In the genomic region with DNA sequence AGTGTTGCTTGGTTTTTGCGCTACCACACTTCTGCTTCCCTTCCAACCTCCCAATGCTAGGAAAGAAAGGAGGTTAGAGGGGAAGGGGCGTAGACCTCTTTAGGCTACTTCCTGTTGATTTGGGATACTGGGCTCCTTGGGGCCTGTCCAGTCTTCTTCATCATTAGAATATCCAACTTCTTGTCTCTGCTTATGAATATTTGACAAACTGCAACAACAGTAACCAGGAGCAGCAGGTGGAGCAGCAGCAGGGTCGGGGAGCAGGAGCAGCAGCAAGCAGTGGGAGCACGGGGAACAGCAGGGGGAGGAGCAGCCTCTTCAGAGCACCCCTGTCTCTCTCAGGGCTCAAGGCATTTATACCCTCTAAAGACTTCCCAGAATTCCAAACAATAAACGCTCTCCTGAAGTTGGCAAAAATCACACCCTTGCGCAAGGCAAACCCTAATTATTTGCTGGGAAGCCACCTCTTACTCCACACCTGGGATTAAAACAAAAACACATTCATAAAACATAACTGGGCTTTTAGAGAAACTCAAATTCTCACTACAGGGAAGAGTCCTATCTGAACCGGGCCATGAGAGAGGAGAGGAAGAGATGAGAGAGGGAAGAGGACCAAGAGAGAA, we compare ENCODE assay signal across 8 mouse cellular contexts. TPM values are rescaled to one million over a fixed set of nuclear protein-coding genes. Genes with fewer than 3 reads are reported as not detected.
DNase-seq lines count a peak whose midpoint lies in the region; ATAC-seq and TF ChIP-seq lines count a peak whose summit lies in the region.

No protein-coding gene starts in this region.

- no peaks in the 10 kb centered on the region for H3K27me3 ChIP-seq in heart, adult 2 months (ENCODE audit: control insufficient read depth, insufficient read depth, low read length)
- H3K27me3 ChIP-seq in forebrain, embryonic 14.5 days (replicated peaks; ENCODE audit: control insufficient read depth, insufficient read depth, low read length) = no peaks in the 10 kb centered on the region
- H3K27me3 ChIP-seq in liver, embryonic 14.5 days (ENCODE audit: control insufficient read depth, insufficient read depth, low read length) = no peaks in the 10 kb centered on the region

- no peak for ATAC-seq in forebrain, embryonic 14.5 days
- no peak for ATAC-seq in liver, embryonic 14.5 days (ENCODE audit: insufficient read depth)
- ATAC-seq in megakaryocyte progenitor cell, adult 5-6 weeks (replicated peaks; ENCODE audit: poor library complexity) = no peak

- no peaks in the 10 kb centered on the region for H3K79me2 ChIP-seq in heart, adult 2 months (replicated peaks; ENCODE audit: control insufficient read depth, insufficient read depth, low read length)

- no peak overlapping the region; the same call in 1 of the 2 replicates for H3K4me3 ChIP-seq in heart, adult 2 months
- H3K4me3 ChIP-seq in forebrain, embryonic 14.5 days (ENCODE audit: low read depth, low read length) = no peak overlapping the region
- peak overlapping the region; percentile 70 to 94; a peak in 3 of 4 replicates for H3K4me3 ChIP-seq in liver, embryonic 14.5 days (ENCODE audit: insufficient read depth in 1 of 2, low read depth in 2 of 2, low read length in 2 of 2)

- WGBS in heart, adult 2 months = 66% methylated on average over 7 of the region's 7 CpGs
- 84% methylated on average over 7 of the region's 7 CpGs for WGBS in forebrain, embryonic 14.5 days
- 71% methylated on average over 7 of the region's 7 CpGs for WGBS in liver, embryonic 14.5 days (ENCODE audit: insufficient replicate concordance)

- no peak for TF ChIP-seq CTCF in heart, adult 2 months (IDR thresholded peaks at IDR 0.05)
- no peak for TF ChIP-seq CTCF in liver, embryonic 14.5 days (IDR thresholded peaks at IDR 0.05; ENCODE audit: low read depth)

- H3K9ac ChIP-seq in heart, adult 2 months (ENCODE audit: low read depth, low read length) = no peak overlapping the region
- H3K9ac ChIP-seq in forebrain, embryonic 14.5 days (ENCODE audit: low read length) = peak overlapping the region; percentile 93
- peak overlapping the region; percentile 83 for H3K9ac ChIP-seq in liver, embryonic 14.5 days (replicated peaks)

- H3K4me2 ChIP-seq in forebrain, embryonic 14.5 days (ENCODE audit: low read length) = no peak overlapping the region; the same call in 1 of the 2 replicates
- peak overlapping the region; percentile 95 for H3K4me2 ChIP-seq in liver, embryonic 14.5 days (ENCODE audit: low read depth)

- no peaks in the 10 kb centered on the region for H3K36me3 ChIP-seq in heart, adult 2 months (ENCODE audit: control insufficient read depth, insufficient read depth, low read length)
- H3K36me3 ChIP-seq in forebrain, embryonic 14.5 days (ENCODE audit: control insufficient read depth, insufficient read depth, low read length) = peaks cover 5% of the 10 kb centered on the region; the same call in 1 of the 2 replicates
- H3K36me3 ChIP-seq in liver, embryonic 14.5 days (replicated peaks; ENCODE audit: control insufficient read depth, insufficient read depth, low read depth) = peaks cover 24% of the 10 kb centered on the region

- DNase-seq in heart, adult 2 months = no peak
- no peak for DNase-seq in heart, adult 18-20 months
- DNase-seq in A20 (ENCODE audit: low read depth, low spot score) = peak; percentile 23
- no peak for DNase-seq in forebrain, embryonic 14.5 days (ENCODE audit: low spot score)
- DNase-seq in liver, embryonic 14.5 days (ENCODE audit: low read depth in 3 of 3, low spot score in 3 of 3) = no peak
- DNase-seq in frontal cortex, postnatal 36 days (ENCODE audit: low spot score in 2 of 2) = no peak
- DNase-seq in urinary bladder, adult 18-20 months (ENCODE audit: low spot score in 2 of 2) = no peak

- H3K4me1 ChIP-seq in heart, adult 2 months (ENCODE audit: control insufficient read depth, insufficient read depth, low read length) = peaks cover 2% of the 10 kb centered on the region
- H3K4me1 ChIP-seq in forebrain, embryonic 14.5 days (ENCODE audit: control insufficient read depth, insufficient read depth, low read length) = peaks cover 15% of the 10 kb centered on the region
- H3K4me1 ChIP-seq in liver, embryonic 14.5 days (replicated peaks; ENCODE audit: control insufficient read depth in 2 of 2, insufficient read depth in 2 of 2, low read length in 1 of 2) = peaks cover 19 to 30% of the 10 kb centered on the region in 2 experiments

- H3K27ac ChIP-seq in heart, adult 2 months = peak overlapping the region; percentile 87
- H3K27ac ChIP-seq in forebrain, embryonic 14.5 days (ENCODE audit: low read depth, low read length) = peak overlapping the region; percentile 98; the same call in 1 of the 2 replicates
- H3K27ac ChIP-seq in liver, embryonic 14.5 days = peak overlapping the region; percentile 72

- no peak for TF ChIP-seq POLR2A in heart, adult 2 months (IDR thresholded peaks at IDR 0.05; ENCODE audit: insufficient read depth, low read depth, low read length)

- TF ChIP-seq EP300 in heart, adult 2 months (IDR thresholded peaks at IDR 0.05; ENCODE audit: insufficient read depth, low read depth, low read length) = no peak
- no peak for TF ChIP-seq EP300 in liver, embryonic 14.5 days (IDR thresholded peaks at IDR 0.05; ENCODE audit: low read depth)

- intact Hi-C loops in heart, adult 2 months (cut with DNase I) = no loop called here

- no peaks in the 10 kb centered on the region for H3K9me3 ChIP-seq in forebrain, embryonic 14.5 days (replicated peaks; ENCODE audit: control insufficient read depth, low read length)
- H3K9me3 ChIP-seq in liver, embryonic 14.5 days (ENCODE audit: control insufficient read depth, low read length) = no peaks in the 10 kb centered on the region

RNA-seq across cellular contexts. Expression of a gene that starts 1.3 kb away (rescaled TPM):
- total RNA-seq in heart, adult 2 months (2021) = under 1 TPM; 0.18 to 0.80 TPM
- 0.35 and 0.79 TPM in 2 replicates for polyA plus RNA-seq in heart, adult 2 months (2012; rRNA removed)
- under 1 TPM; 0.23 to 0.84 TPM for total RNA-seq in heart, adult 18-20 months (2021)
- polyA plus RNA-seq in forebrain, embryonic 14.5 days (2014; fragmentation: Nextera tagmentation; extraction: Ambion mirVana) = 106 and 145 TPM in 2 replicates
- 123 and 181 TPM in 2 replicates for polyA plus RNA-seq in liver, embryonic 14.5 days (2012; rRNA removed)
- 371 and 373 TPM in 2 replicates for polyA plus RNA-seq in liver, embryonic 14.5 days (2014; fragmentation: Nextera tagmentation; extraction: Ambion mirVana)
- 179 and 200 TPM in 2 replicates for total RNA-seq in megakaryocyte progenitor cell, adult 5-6 weeks (2015)
- total RNA-seq in megakaryocyte progenitor cell, adult 5-6 weeks (2017) = 183 and 213 TPM in 2 replicates

RNA-seq across cellular contexts. Expression of a gene that starts 12.8 kb away (rescaled TPM):
- not detected for total RNA-seq in heart, adult 2 months (2021)
- polyA plus RNA-seq in heart, adult 2 months (2012; rRNA removed) = not detected in 2 replicates
- total RNA-seq in heart, adult 18-20 months (2021) = not detected
- not detected in 2 replicates for polyA plus RNA-seq in forebrain, embryonic 14.5 days (2014; fragmentation: Nextera tagmentation; extraction: Ambion mirVana)
- polyA plus RNA-seq in liver, embryonic 14.5 days (2012; rRNA removed) = 0.02 TPM in 1 of 2 replicates, not detected in the other
- polyA plus RNA-seq in liver, embryonic 14.5 days (2014; fragmentation: Nextera tagmentation; extraction: Ambion mirVana) = not detected in 2 replicates
- total RNA-seq in megakaryocyte progenitor cell, adult 5-6 weeks (2015) = not detected in 2 replicates
- not detected in 2 replicates for total RNA-seq in megakaryocyte progenitor cell, adult 5-6 weeks (2017)

RNA-seq across cellular contexts. Expression of a gene that starts 21.8 kb away (rescaled TPM):
- 1 to 10 TPM; 1.9 to 2.0 TPM for total RNA-seq in heart, adult 2 months (2021)
- 3.0 and 3.7 TPM in 2 replicates for polyA plus RNA-seq in heart, adult 2 months (2012; rRNA removed)
- 1 to 10 TPM; 1.4 to 1.7 TPM for total RNA-seq in heart, adult 18-20 months (2021)
- 44.9 and 67.8 TPM in 2 replicates for polyA plus RNA-seq in forebrain, embryonic 14.5 days (2014; fragmentation: Nextera tagmentation; extraction: Ambion mirVana)
- 122 and 136 TPM in 2 replicates for polyA plus RNA-seq in liver, embryonic 14.5 days (2012; rRNA removed)
- polyA plus RNA-seq in liver, embryonic 14.5 days (2014; fragmentation: Nextera tagmentation; extraction: Ambion mirVana) = 135 and 144 TPM in 2 replicates
- total RNA-seq in megakaryocyte progenitor cell, adult 5-6 weeks (2015) = 186 and 198 TPM in 2 replicates
- 94.8 and 108 TPM in 2 replicates for total RNA-seq in megakaryocyte progenitor cell, adult 5-6 weeks (2017)

RNA-seq across cellular contexts. Expression of a gene that starts 22.0 kb away (rescaled TPM):
- 1 to 10 TPM; 2.5 to 3.2 TPM for total RNA-seq in heart, adult 2 months (2021)
- polyA plus RNA-seq in heart, adult 2 months (2012; rRNA removed) = 11.8 and 14.3 TPM in 2 replicates
- total RNA-seq in heart, adult 18-20 months (2021) = 1 to 10 TPM; 3.9 to 5.5 TPM
- polyA plus RNA-seq in forebrain, embryonic 14.5 days (2014; fragmentation: Nextera tagmentation; extraction: Ambion mirVana) = 4.4 and 5.7 TPM in 2 replicates
- 7.1 and 7.6 TPM in 2 replicates for polyA plus RNA-seq in liver, embryonic 14.5 days (2012; rRNA removed)
- 7.5 and 9.8 TPM in 2 replicates for polyA plus RNA-seq in liver, embryonic 14.5 days (2014; fragmentation: Nextera tagmentation; extraction: Ambion mirVana)
- total RNA-seq in megakaryocyte progenitor cell, adult 5-6 weeks (2015) = 0.85 and 1.5 TPM in 2 replicates
- 2.6 and 3.0 TPM in 2 replicates for total RNA-seq in megakaryocyte progenitor cell, adult 5-6 weeks (2017)

RNA-seq across cellular contexts. Expression of a gene that starts 25.6 kb away (rescaled TPM):
- 1 to 10 TPM; 9.2 to 9.3 TPM for total RNA-seq in heart, adult 2 months (2021)
- polyA plus RNA-seq in heart, adult 2 months (2012; rRNA removed) = 11.2 and 14.6 TPM in 2 replicates
- 10 to 100 TPM; 10.6 to 10.8 TPM for total RNA-seq in heart, adult 18-20 months (2021)
- polyA plus RNA-seq in forebrain, embryonic 14.5 days (2014; fragmentation: Nextera tagmentation; extraction: Ambion mirVana) = 3.3 and 3.4 TPM in 2 replicates
- polyA plus RNA-seq in liver, embryonic 14.5 days (2012; rRNA removed) = 1.4 TPM in 2 replicates
- polyA plus RNA-seq in liver, embryonic 14.5 days (2014; fragmentation: Nextera tagmentation; extraction: Ambion mirVana) = 0.83 and 1.6 TPM in 2 replicates
- 2.9 and 4.1 TPM in 2 replicates for total RNA-seq in megakaryocyte progenitor cell, adult 5-6 weeks (2015)
- total RNA-seq in megakaryocyte progenitor cell, adult 5-6 weeks (2017) = 3.1 and 4.6 TPM in 2 replicates

Comparison
In these comparisons a context has a peak if more than half of its experiments do, and no peak if none do; other contexts are left out.
1. H3K4me3 ChIP-seq: peak in liver, embryonic 14.5 days (2 of 2); none in heart, adult 2 months (single experiment) and forebrain, embryonic 14.5 days (single experiment).
2. RNA of a gene that starts 1.3 kb away (total RNA-seq): 179 to 213 TPM in megakaryocyte progenitor cell, adult 5-6 weeks; 0.23 to 0.84 TPM in heart, adult 18-20 months and 0.18 to 0.80 TPM in heart, adult 2 months; every median in the first group is over 10 times any median in the second.
3. RNA of a gene that starts 21.8 kb away (total RNA-seq): 94.8 to 198 TPM in megakaryocyte progenitor cell, adult 5-6 weeks; 1.9 to 2.0 TPM in heart, adult 2 months and 1.4 to 1.7 TPM in heart, adult 18-20 months; every median in the first group is over 10 times any median in the second.
4. Peak in every context shown above with its lines, with median percentiles within 50 percentile points of each other: H3K27ac ChIP-seq.